Mouse (Mus musculus) CD4-positive helper T cell, adult 2 months (primary cell): ENCODE data around the gene Kcnh7.

Experiments used
- DNase-seq: peaks from one replicate; pipeline ENCODE4 v3.0.0-alpha.2; 2012; ENCODE audit warnings: low read depth, missing footprints, low spot score

Kcnh7 gene

GRCm38 (mm10) chr2:63183563-63184545 lies at the start of gene Kcnh7:
Gene Kcnh7 (minus strand): TSS chr2:63184287.
- no peak for DNase-seq

GRCm38 (mm10) chr2:63207435-63207834 lies 23.3 kb upstream of the Kcnh7 start:
- no peak for DNase-seq

- DNase-seq, result no peak
These were observed 1.9 kb upstream of the Kcnh7 start for GRCm38 (mm10) chr2:63186014-63186413.

GRCm38 (mm10) chr2:63184551-63185430 lies 704 bp upstream of the Kcnh7 start:
- no peak for DNase-seq

- DNase-seq, result no peak
These were observed 30.4 kb downstream of the Kcnh7 start for GRCm38 (mm10) chr2:63153701-63154100.

- no peak for DNase-seq
These were observed 56.1 kb downstream of the Kcnh7 start for GRCm38 (mm10) chr2:63127762-63128516.

- no peak for DNase-seq
These were observed 63.8 kb downstream of the Kcnh7 start for GRCm38 (mm10) chr2:63120316-63120715.

- DNase-seq, result no peak
These were observed 66.6 kb downstream of the Kcnh7 start for GRCm38 (mm10) chr2:63117209-63118193.

- no peak for DNase-seq
These were observed 78.1 kb downstream of the Kcnh7 start for GRCm38 (mm10) chr2:63105971-63106370.

GRCm38 (mm10) chr2:63099676-63100075 lies 84.4 kb downstream of the Kcnh7 start:
- DNase-seq, result no peak

- no peak for DNase-seq
These were observed 92.3 kb downstream of the Kcnh7 start for GRCm38 (mm10) chr2:63091775-63092174.

- DNase-seq, result no peak
These were observed 93.6 kb downstream of the Kcnh7 start for GRCm38 (mm10) chr2:63090447-63090846.

GRCm38 (mm10) chr2:63058386-63058785 lies 125.7 kb downstream of the Kcnh7 start:
- DNase-seq, result no peak

- DNase-seq, result no peak
These were observed 134.2 kb downstream of the Kcnh7 start for GRCm38 (mm10) chr2:63049884-63050283.

GRCm38 (mm10) chr2:63039718-63040117 lies 144.4 kb downstream of the Kcnh7 start:
- DNase-seq, result no peak

- DNase-seq, result no peak
These were observed 169.2 kb downstream of the Kcnh7 start for GRCm38 (mm10) chr2:63014909-63015308.

GRCm38 (mm10) chr2:63009141-63009540 lies 174.9 kb downstream of the Kcnh7 start:
- no peak for DNase-seq

GRCm38 (mm10) chr2:63002784-63003183 lies 181.3 kb downstream of the Kcnh7 start:
- DNase-seq, result no peak

GRCm38 (mm10) chr2:62997692-62998091 lies 186.4 kb downstream of the Kcnh7 start:
- no peak for DNase-seq

- DNase-seq, result no peak
These were observed 195.5 kb downstream of the Kcnh7 start for GRCm38 (mm10) chr2:62988616-62989015.
